Mouse (Mus musculus): ENCODE results near the gene Rbfox1. TPM values are rescaled to one million over a fixed set of nuclear protein-coding genes. Genes with fewer than 3 reads are reported as not detected.

Rbfox1 gene
- polyA plus RNA-seq, 1 experiment from 2014 or later, result 0.32 TPM

- Histone ChIP-seq H3K36me3 (replicated peaks) (no peaks in the 10 kb centered on the region), H3K9me3 (replicated peaks) (no peaks in the 10 kb centered on the region), H3K9ac (no peak overlapping the region), H3K4me1 (replicated peaks) (no peaks in the 10 kb centered on the region), H3K4me2 (no peak overlapping the region), H3K4me3 (replicated peaks) (no peak overlapping the region), H3K27me3 (no peaks in the 10 kb centered on the region), H3K27ac (replicated peaks) (no peak overlapping the region)
- 54% methylated on average over 4 of the region's 4 CpGs for WGBS (ENCODE audit: insufficient replicate concordance)
- ATAC-seq (ENCODE audit: insufficient read depth), result no peak
These were observed 1207.7 kb downstream of the Rbfox1 start for GRCm38 (mm10) chr16:7092811-7093210.

- Histone ChIP-seq H3K4me3 (replicated peaks) (no peak overlapping the region), H3K27me3 (no peaks in the 10 kb centered on the region), H3K36me3 (replicated peaks) (no peaks in the 10 kb centered on the region), H3K9ac (no peak overlapping the region), H3K9me3 (replicated peaks) (no peaks in the 10 kb centered on the region), H3K27ac (replicated peaks) (no peak overlapping the region), H3K4me2 (no peak overlapping the region), H3K4me1 (replicated peaks) (no peaks in the 10 kb centered on the region)
- ATAC-seq (ENCODE audit: insufficient read depth), result no peak
- 67% methylated on average over 3 of the region's 3 CpGs for WGBS (ENCODE audit: insufficient replicate concordance)
These were observed 1208.5 kb downstream of the Rbfox1 start for GRCm38 (mm10) chr16:7093686-7094085.

GRCm38 (mm10) chr16:7094181-7094749 lies 1209.1 kb downstream of the Rbfox1 start:
- Histone ChIP-seq H3K4me3 (replicated peaks) (no peak overlapping the region), H3K27me3 (no peaks in the 10 kb centered on the region), H3K9me3 (replicated peaks) (no peaks in the 10 kb centered on the region), H3K4me2 (no peak overlapping the region), H3K27ac (replicated peaks) (no peak overlapping the region), H3K36me3 (replicated peaks) (no peaks in the 10 kb centered on the region), H3K9ac (no peak overlapping the region), H3K4me1 (replicated peaks) (no peaks in the 10 kb centered on the region)
- ATAC-seq (ENCODE audit: insufficient read depth), result no peak
- WGBS (ENCODE audit: insufficient replicate concordance), result 56% methylated on average over 7 of the region's 7 CpGs

GRCm38 (mm10) chr16:7097071-7097470 lies 1211.9 kb downstream of the Rbfox1 start:
- Histone ChIP-seq H3K4me2 (no peak overlapping the region), H3K4me3 (replicated peaks) (no peak overlapping the region), H3K27me3 (no peaks in the 10 kb centered on the region), H3K27ac (replicated peaks) (no peak overlapping the region), H3K9ac (no peak overlapping the region), H3K36me3 (replicated peaks) (no peaks in the 10 kb centered on the region), H3K4me1 (replicated peaks) (no peaks in the 10 kb centered on the region; the same call in 1 of the 2 replicates), H3K9me3 (replicated peaks) (no peaks in the 10 kb centered on the region)
- WGBS (ENCODE audit: insufficient replicate concordance), result 59% methylated on average over 2 of the region's 2 CpGs
- ATAC-seq (ENCODE audit: insufficient read depth), result no peak

GRCm38 (mm10) chr16:7097951-7098710 lies 1213.0 kb downstream of the Rbfox1 start:
- Histone ChIP-seq H3K4me2 (no peak overlapping the region), H3K36me3 (replicated peaks) (no peaks in the 10 kb centered on the region), H3K27me3 (no peaks in the 10 kb centered on the region), H3K9me3 (replicated peaks) (no peaks in the 10 kb centered on the region), H3K9ac (no peak overlapping the region), H3K27ac (replicated peaks) (no peak overlapping the region), H3K4me1 (replicated peaks) (no peaks in the 10 kb centered on the region; the same call in 1 of the 2 replicates), H3K4me3 (replicated peaks) (no peak overlapping the region)
- no peak for ATAC-seq (ENCODE audit: insufficient read depth)
- 58% methylated on average over 8 of the region's 8 CpGs for WGBS (ENCODE audit: insufficient replicate concordance)

GRCm38 (mm10) chr16:7099506-7100300 lies 1214.5 kb downstream of the Rbfox1 start:
- no peak overlapping the region for H3K4me2 ChIP-seq
- H3K36me3 ChIP-seq (replicated peaks), result no peaks in the 10 kb centered on the region
- no peaks in the 10 kb centered on the region for H3K27me3 ChIP-seq
- ATAC-seq (ENCODE audit: insufficient read depth), result 0 out of 2 replicates have a peak, but pooled peaks have one; percentile 34
- no peaks in the 10 kb centered on the region for H3K9me3 ChIP-seq (replicated peaks)
- no peak overlapping the region for H3K27ac ChIP-seq (replicated peaks)
- no peak overlapping the region for H3K4me3 ChIP-seq (replicated peaks)
- no peaks in the 10 kb centered on the region; the same call in 1 of the 2 replicates for H3K4me1 ChIP-seq (replicated peaks)
- H3K9ac ChIP-seq, result no peak overlapping the region
- WGBS (ENCODE audit: insufficient replicate concordance), result 52% methylated on average over 11 of the region's 11 CpGs

- no peak for ATAC-seq (ENCODE audit: insufficient read depth)
- Histone ChIP-seq H3K4me2 (no peak overlapping the region), H3K36me3 (replicated peaks) (no peaks in the 10 kb centered on the region), H3K9ac (no peak overlapping the region), H3K27ac (replicated peaks) (no peak overlapping the region), H3K4me1 (replicated peaks) (no peaks in the 10 kb centered on the region; the same call in 1 of the 2 replicates), H3K27me3 (no peaks in the 10 kb centered on the region), H3K9me3 (replicated peaks) (no peaks in the 10 kb centered on the region), H3K4me3 (replicated peaks) (no peak overlapping the region)
- 53% methylated on average over 1 of the region's 1 CpGs for WGBS (ENCODE audit: insufficient replicate concordance)
These were observed 1217.3 kb downstream of the Rbfox1 start for GRCm38 (mm10) chr16:7102486-7102885.

- H3K9me3 ChIP-seq (replicated peaks), result no peaks in the 10 kb centered on the region
- H3K27ac ChIP-seq (replicated peaks), result no peak overlapping the region
- H3K9ac ChIP-seq, result no peak overlapping the region
- ATAC-seq (ENCODE audit: insufficient read depth), result no peak
- H3K36me3 ChIP-seq (replicated peaks), result no peaks in the 10 kb centered on the region
- no peak overlapping the region for H3K4me3 ChIP-seq (replicated peaks)
- WGBS (ENCODE audit: insufficient replicate concordance), result 61% methylated on average over 5 of the region's 5 CpGs
- H3K4me2 ChIP-seq, result no peak overlapping the region
- H3K27me3 ChIP-seq, result no peaks in the 10 kb centered on the region
- no peaks in the 10 kb centered on the region; the same call in 1 of the 2 replicates for H3K4me1 ChIP-seq (replicated peaks)
These were observed 1218.1 kb downstream of the Rbfox1 start for GRCm38 (mm10) chr16:7103301-7103700.

- no peak overlapping the region for H3K4me3 ChIP-seq (replicated peaks)
- H3K9ac ChIP-seq, result no peak overlapping the region
- H3K4me1 ChIP-seq (replicated peaks), result no peaks in the 10 kb centered on the region
- ATAC-seq (ENCODE audit: insufficient read depth), result no peak
- H3K27ac ChIP-seq (replicated peaks), result no peak overlapping the region
- H3K27me3 ChIP-seq, result no peaks in the 10 kb centered on the region
- H3K9me3 ChIP-seq (replicated peaks), result no peaks in the 10 kb centered on the region
- no peak overlapping the region for H3K4me2 ChIP-seq
- no peaks in the 10 kb centered on the region for H3K36me3 ChIP-seq (replicated peaks)
- WGBS (ENCODE audit: insufficient replicate concordance), result 64% methylated on average over 5 of the region's 5 CpGs
These were observed 1221.4 kb downstream of the Rbfox1 start for GRCm38 (mm10) chr16:7106450-7107015.

GRCm38 (mm10) chr16:7115945-7116344 lies 1230.8 kb downstream of the Rbfox1 start:
- no peak for ATAC-seq (ENCODE audit: insufficient read depth)
- Histone ChIP-seq H3K27me3 (no peaks in the 10 kb centered on the region), H3K4me2 (no peak overlapping the region), H3K9ac (no peak overlapping the region), H3K27ac (replicated peaks) (no peak overlapping the region), H3K9me3 (replicated peaks) (no peaks in the 10 kb centered on the region), H3K4me1 (replicated peaks) (no peaks in the 10 kb centered on the region), H3K36me3 (replicated peaks) (no peaks in the 10 kb centered on the region), H3K4me3 (replicated peaks) (no peak overlapping the region)
- 34% methylated on average over 3 of the region's 3 CpGs for WGBS (ENCODE audit: insufficient replicate concordance)

GRCm38 (mm10) chr16:7129591-7129990 lies 1244.4 kb downstream of the Rbfox1 start:
- ATAC-seq (ENCODE audit: insufficient read depth), result no peak
- 58% methylated on average over 5 of the region's 5 CpGs for WGBS (ENCODE audit: insufficient replicate concordance)
- H3K4me2 ChIP-seq, result no peak overlapping the region

More at GRCm38 (mm10) chr16:7129591-7129990, 1244.4 kb downstream of the Rbfox1 start:
- no peak overlapping the region for H3K27ac ChIP-seq (replicated peaks)
- no peak overlapping the region for H3K4me3 ChIP-seq (replicated peaks)
- no peaks in the 10 kb centered on the region for H3K9me3 ChIP-seq (replicated peaks)
- no peaks in the 10 kb centered on the region for H3K4me1 ChIP-seq (replicated peaks)
- no peak overlapping the region for H3K9ac ChIP-seq
- H3K27me3 ChIP-seq, result no peaks in the 10 kb centered on the region
- no peaks in the 10 kb centered on the region for H3K36me3 ChIP-seq (replicated peaks)

All from liver, embryonic 15.5 days (tissue).